Mouse (Mus musculus): ENCODE data around the gene Gm29133. TPM values are rescaled to one million over a fixed set of nuclear protein-coding genes. Genes with fewer than 3 reads are reported as not detected.

The Gm29133 gene
- total and polyA plus RNA-seq, 3 experiments: not detected

DNA sequence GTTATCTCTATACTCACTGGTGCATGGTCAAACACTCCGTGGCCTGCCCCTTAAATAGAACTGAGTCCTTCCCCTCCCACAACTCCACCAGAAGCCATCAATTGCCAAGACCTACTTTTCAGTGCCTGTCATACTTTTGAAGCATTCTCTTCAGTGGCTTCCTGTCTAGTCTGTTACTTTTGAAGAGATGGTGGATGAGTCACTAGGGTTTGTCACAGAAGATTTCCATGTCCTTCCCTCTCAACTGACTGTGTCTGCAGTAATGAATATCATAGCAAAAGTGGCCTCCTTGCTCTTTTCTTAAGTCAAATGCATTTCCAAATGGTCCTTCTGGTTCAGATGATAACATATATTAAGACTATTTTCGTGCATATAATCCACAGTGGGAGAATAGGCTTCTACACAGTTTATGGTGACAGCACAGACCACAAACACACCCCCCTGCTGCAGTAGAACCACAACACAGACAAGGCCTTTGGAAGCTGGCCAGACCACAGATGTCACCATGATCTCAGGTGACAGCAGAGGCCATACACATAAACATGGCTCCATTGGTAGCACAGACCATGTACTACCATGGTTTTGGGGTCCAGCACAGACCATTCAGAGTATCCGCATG lies 16.9 kb upstream of the Gm29133 start:
- Histone ChIP-seq H3K9ac (ENCODE audit: low read depth, low read length) (no peak overlapping the region), H3K79me2 (replicated peaks; ENCODE audit: control insufficient read depth, insufficient read depth, low read length) (no peaks in the 10 kb centered on the region), H3K27me3 (ENCODE audit: control insufficient read depth, insufficient read depth, low read length) (no peaks in the 10 kb centered on the region), H3K27ac (no peak overlapping the region), H3K4me1 (ENCODE audit: control insufficient read depth, insufficient read depth, low read length) (no peaks in the 10 kb centered on the region), H3K4me3 (no peak overlapping the region), H3K36me3 (ENCODE audit: control insufficient read depth, insufficient read depth, low read length) (no peaks in the 10 kb centered on the region)
- no peak for TF ChIP-seq POLR2A (IDR thresholded peaks at IDR 0.05; ENCODE audit: insufficient read depth, low read depth, low read length)
- TF ChIP-seq CTCF (IDR thresholded peaks at IDR 0.05): no peak
- TF ChIP-seq EP300 (IDR thresholded peaks at IDR 0.05; ENCODE audit: insufficient read depth, low read depth, low read length): no peak
- intact Hi-C loops (cut with DNase I): no loop called here
- 60% methylated on average over 3 of the region's 3 CpGs for WGBS
- DNase-seq: no peak

GRCm38 (mm10) chr3:75743664-75744437 lies 4.1 kb upstream of the Gm29133 start:
- Histone ChIP-seq H3K79me2 (replicated peaks; ENCODE audit: control insufficient read depth, insufficient read depth, low read length) (no peaks in the 10 kb centered on the region), H3K27me3 (ENCODE audit: control insufficient read depth, insufficient read depth, low read length) (no peaks in the 10 kb centered on the region), H3K4me3 (no peak overlapping the region), H3K36me3 (ENCODE audit: control insufficient read depth, insufficient read depth, low read length) (no peaks in the 10 kb centered on the region), H3K4me1 (ENCODE audit: control insufficient read depth, insufficient read depth, low read length) (no peaks in the 10 kb centered on the region; the same call in 1 of the 2 replicates), H3K27ac (no peak overlapping the region), H3K9ac (ENCODE audit: low read depth, low read length) (no peak overlapping the region)
- 57% methylated on average over 4 of the region's 4 CpGs for WGBS
- TF ChIP-seq CTCF (IDR thresholded peaks at IDR 0.05) (no peak), POLR2A (IDR thresholded peaks at IDR 0.05; ENCODE audit: insufficient read depth, low read depth, low read length) (no peak), EP300 (IDR thresholded peaks at IDR 0.05; ENCODE audit: insufficient read depth, low read depth, low read length) (no peak)
- intact Hi-C loops (cut with DNase I): no loop called here
- DNase-seq: no peak

- Histone ChIP-seq H3K27ac (no peak overlapping the region), H3K36me3 (ENCODE audit: control insufficient read depth, insufficient read depth, low read length) (no peaks in the 10 kb centered on the region), H3K79me2 (replicated peaks; ENCODE audit: control insufficient read depth, insufficient read depth, low read length) (no peaks in the 10 kb centered on the region), H3K27me3 (ENCODE audit: control insufficient read depth, insufficient read depth, low read length) (no peaks in the 10 kb centered on the region), H3K4me1 (ENCODE audit: control insufficient read depth, insufficient read depth, low read length) (no peaks in the 10 kb centered on the region; the same call in 1 of the 2 replicates), H3K9ac (ENCODE audit: low read depth, low read length) (no peak overlapping the region), H3K4me3 (no peak overlapping the region)
- intact Hi-C loops (cut with DNase I): no loop called here
- no peak for DNase-seq
- 45% methylated on average over 2 of the region's 2 CpGs for WGBS
- TF ChIP-seq EP300 (IDR thresholded peaks at IDR 0.05; ENCODE audit: insufficient read depth, low read depth, low read length) (no peak), CTCF (IDR thresholded peaks at IDR 0.05) (no peak), POLR2A (IDR thresholded peaks at IDR 0.05; ENCODE audit: insufficient read depth, low read depth, low read length) (no peak)
These were observed 2.7 kb upstream of the Gm29133 start for GRCm38 (mm10) chr3:75745343-75745742.

DNA sequence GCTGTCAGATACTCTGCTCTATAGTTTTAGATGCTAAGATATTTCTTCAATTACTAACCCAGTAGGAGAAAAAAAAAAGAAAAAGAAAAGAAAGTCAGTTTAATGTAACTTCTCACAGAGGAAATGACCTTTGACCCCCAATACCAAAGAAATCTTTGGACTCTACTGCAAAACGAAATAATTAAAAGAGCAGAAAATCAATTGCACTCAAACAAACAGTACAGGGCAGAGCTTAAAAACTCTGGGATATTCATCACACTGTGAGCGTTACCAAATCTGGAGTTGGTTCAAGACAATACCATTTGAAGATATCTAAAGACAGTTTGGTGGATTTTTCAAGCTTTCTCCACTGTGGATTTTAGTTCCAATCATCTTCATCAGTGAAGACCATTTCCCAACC lies 15.4 kb downstream of the Gm29133 start:
- no peaks in the 10 kb centered on the region for H3K79me2 ChIP-seq (replicated peaks; ENCODE audit: control insufficient read depth, insufficient read depth, low read length)
- H3K9ac ChIP-seq (ENCODE audit: low read depth, low read length): no peak overlapping the region
- intact Hi-C loops (cut with DNase I): no loop called here
- no peak for DNase-seq
- H3K27me3 ChIP-seq (ENCODE audit: control insufficient read depth, insufficient read depth, low read length): no peaks in the 10 kb centered on the region
- WGBS: 64% methylated on average over 2 of the region's 2 CpGs
- no peak overlapping the region for H3K27ac ChIP-seq
- H3K4me3 ChIP-seq: no peak overlapping the region
- H3K36me3 ChIP-seq (ENCODE audit: control insufficient read depth, insufficient read depth, low read length): no peaks in the 10 kb centered on the region
- H3K4me1 ChIP-seq (ENCODE audit: control insufficient read depth, insufficient read depth, low read length): no peaks in the 10 kb centered on the region
- TF ChIP-seq CTCF (IDR thresholded peaks at IDR 0.05) (no peak), POLR2A (IDR thresholded peaks at IDR 0.05; ENCODE audit: insufficient read depth, low read depth, low read length) (no peak), EP300 (IDR thresholded peaks at IDR 0.05; ENCODE audit: insufficient read depth, low read depth, low read length) (no peak)

GRCm38 (mm10) chr3:75774253-75774652 lies 26.3 kb downstream of the Gm29133 start:
- DNase-seq: no peak
- no peaks in the 10 kb centered on the region for H3K4me1 ChIP-seq (ENCODE audit: control insufficient read depth, insufficient read depth, low read length)

DNA sequence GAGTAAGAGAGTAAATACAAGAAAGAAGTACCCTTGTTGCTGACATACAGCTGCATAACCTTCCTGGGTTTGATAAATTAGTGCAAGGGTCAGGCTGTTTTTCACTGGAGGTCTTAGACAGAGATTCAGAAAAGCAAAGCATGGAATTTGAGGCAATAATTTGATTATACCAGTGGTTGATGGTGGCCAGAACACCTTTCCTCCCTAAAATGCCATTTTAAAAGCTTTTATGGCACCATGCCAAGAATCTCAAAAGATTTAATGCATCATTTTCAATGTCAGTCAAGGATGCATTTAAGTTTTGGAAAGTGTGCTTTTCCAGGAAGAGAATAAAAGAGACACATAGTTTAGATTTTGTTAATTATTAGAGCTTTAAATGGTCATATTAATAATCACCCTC lies 60.0 kb downstream of the Gm29133 start:
- DNase-seq: no peak
- Histone ChIP-seq H3K27ac (no peak overlapping the region), H3K9ac (ENCODE audit: low read depth, low read length) (no peak overlapping the region), H3K4me3 (no peak overlapping the region), H3K36me3 (ENCODE audit: control insufficient read depth, insufficient read depth, low read length) (no peaks in the 10 kb centered on the region), H3K4me1 (ENCODE audit: control insufficient read depth, insufficient read depth, low read length) (no peaks in the 10 kb centered on the region), H3K79me2 (replicated peaks; ENCODE audit: control insufficient read depth, insufficient read depth, low read length) (no peaks in the 10 kb centered on the region), H3K27me3 (ENCODE audit: control insufficient read depth, insufficient read depth, low read length) (no peaks in the 10 kb centered on the region)
- intact Hi-C loops (cut with DNase I): no loop called here
- no peak for TF ChIP-seq EP300 (IDR thresholded peaks at IDR 0.05; ENCODE audit: insufficient read depth, low read depth, low read length)
- no peak for TF ChIP-seq CTCF (IDR thresholded peaks at IDR 0.05)

More at GRCm38 (mm10) chr3:75774253-75774652, 26.3 kb downstream of the Gm29133 start:
- no peak overlapping the region for H3K27ac ChIP-seq
- no peaks in the 10 kb centered on the region for H3K27me3 ChIP-seq (ENCODE audit: control insufficient read depth, insufficient read depth, low read length)
- no peaks in the 10 kb centered on the region for H3K79me2 ChIP-seq (replicated peaks; ENCODE audit: control insufficient read depth, insufficient read depth, low read length)
- H3K4me3 ChIP-seq: no peak overlapping the region
- 60% methylated on average over 2 of the region's 2 CpGs for WGBS
- TF ChIP-seq EP300 (IDR thresholded peaks at IDR 0.05; ENCODE audit: insufficient read depth, low read depth, low read length) (no peak), POLR2A (IDR thresholded peaks at IDR 0.05; ENCODE audit: insufficient read depth, low read depth, low read length) (no peak), CTCF (IDR thresholded peaks at IDR 0.05) (no peak)
- intact Hi-C loops (cut with DNase I): no loop called here
- no peak overlapping the region for H3K9ac ChIP-seq (ENCODE audit: low read depth, low read length)
- H3K36me3 ChIP-seq (ENCODE audit: control insufficient read depth, insufficient read depth, low read length): no peaks in the 10 kb centered on the region

Measured in heart, adult 2 months (tissue).